ENCODE assay signal across 25 mouse cellular contexts in the genomic region with DNA sequence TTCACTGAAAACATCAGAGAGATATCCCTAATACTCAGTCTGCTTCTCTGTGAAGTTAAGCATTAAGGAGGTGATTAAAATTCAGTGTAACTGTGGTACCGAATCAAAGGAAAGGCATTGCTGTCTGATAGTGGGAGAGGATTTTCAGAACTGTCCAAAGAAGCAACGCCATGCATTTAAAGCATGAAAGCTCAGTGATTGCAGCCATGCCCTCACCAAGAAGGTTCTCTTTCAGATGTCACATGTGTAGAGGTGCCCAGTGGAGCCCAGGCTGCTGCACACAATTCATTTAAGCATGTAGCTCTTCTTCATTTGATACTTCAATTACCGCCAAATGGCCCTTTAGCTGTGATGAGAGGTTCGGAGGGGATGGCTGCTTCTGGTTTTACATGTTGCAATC.
"Had no signal": no experiment of that assay in that cellular context is flagged by ENCODE, and none has a peak within 500 bp of the region (broad histone marks: within the 10 kb centered on the region; RNA-seq: fewer than 3 reads in every experiment).

No protein-coding gene starts in this region.

- H3K4me3 ChIP-seq: gastrocnemius, adult 2 months; heart, adult 2 months; heart, embryonic 12.5 days; hindbrain, embryonic 10.5 days; hindbrain, embryonic 12.5 days; intestine, embryonic 15.5 days; layer of hippocampus, adult 2 months; left cerebral cortex, adult 2 months; limb, embryonic 10.5 days; limb, embryonic 12.5 days had no signal

- ATAC-seq: hindbrain, embryonic 16.5 days; inflammation-experienced regulatory T-cells, adult 6 months; intestine, embryonic 15.5 days; intestine, postnatal 0 days had no signal

- H3K27me3 ChIP-seq: heart, embryonic 12.5 days; hindbrain, embryonic 12.5 days; intestine, embryonic 15.5 days; limb, embryonic 12.5 days had no signal

- H3K4me1 ChIP-seq: heart, embryonic 12.5 days; hindbrain, embryonic 10.5 days; hindbrain, embryonic 12.5 days; intestine, embryonic 15.5 days; limb, embryonic 12.5 days had no signal

- H3K4me2 ChIP-seq: heart, embryonic 12.5 days; hindbrain, embryonic 12.5 days; hindbrain, embryonic 14.5 days; intestine, embryonic 15.5 days; limb, embryonic 12.5 days; liver, embryonic 11.5 days had no signal

- H3K27ac ChIP-seq: gastrocnemius, adult 2 months; heart, adult 2 months; hindbrain, embryonic 10.5 days; hindbrain, embryonic 12.5 days; hindbrain, embryonic 14.5 days; intestine, embryonic 15.5 days; layer of hippocampus, adult 2 months; left cerebral cortex, adult 2 months; limb, embryonic 10.5 days; limb, embryonic 12.5 days had no signal

- H3K36me3 ChIP-seq: heart, embryonic 12.5 days; hindbrain, embryonic 10.5 days; hindbrain, embryonic 12.5 days; intestine, embryonic 15.5 days; limb, embryonic 10.5 days; limb, embryonic 12.5 days had no signal

- DNase-seq: gastrocnemius, adult 2 months; gastrocnemius, postnatal 10 days; gastrocnemius, postnatal 25 days; heart, adult 2 months; heart, postnatal 10 days; heart, postnatal 4 days; kidney, adult 18-20 months; kidney, adult 8-10 months; kidney, postnatal 10 days; kidney, postnatal 25 days; kidney, postnatal 4 days; liver had no signal

- H3K9ac ChIP-seq: heart, embryonic 12.5 days; hindbrain, embryonic 12.5 days; hindbrain, embryonic 14.5 days; intestine, embryonic 15.5 days; limb, embryonic 12.5 days had no signal

- H3K9me3 ChIP-seq: heart, embryonic 12.5 days; hindbrain, embryonic 10.5 days; hindbrain, embryonic 12.5 days; intestine, embryonic 15.5 days; limb, embryonic 10.5 days; limb, embryonic 12.5 days had no signal
